Mouse (Mus musculus): ENCODE data around the gene Erfe. TPM values are rescaled to one million over a fixed set of nuclear protein-coding genes. Genes with fewer than 3 reads are reported as not detected.

The Erfe gene
- polyA plus RNA-seq, 1 experiment, result 2.2 TPM

- no peak for TF ChIP-seq GATA1 (IDR thresholded peaks at IDR 0.05; ENCODE audit: low read length)
Observed at GRCm38 (mm10) chr1:91362113-91362512, 4.1 kb upstream of the Erfe start.

DNA sequence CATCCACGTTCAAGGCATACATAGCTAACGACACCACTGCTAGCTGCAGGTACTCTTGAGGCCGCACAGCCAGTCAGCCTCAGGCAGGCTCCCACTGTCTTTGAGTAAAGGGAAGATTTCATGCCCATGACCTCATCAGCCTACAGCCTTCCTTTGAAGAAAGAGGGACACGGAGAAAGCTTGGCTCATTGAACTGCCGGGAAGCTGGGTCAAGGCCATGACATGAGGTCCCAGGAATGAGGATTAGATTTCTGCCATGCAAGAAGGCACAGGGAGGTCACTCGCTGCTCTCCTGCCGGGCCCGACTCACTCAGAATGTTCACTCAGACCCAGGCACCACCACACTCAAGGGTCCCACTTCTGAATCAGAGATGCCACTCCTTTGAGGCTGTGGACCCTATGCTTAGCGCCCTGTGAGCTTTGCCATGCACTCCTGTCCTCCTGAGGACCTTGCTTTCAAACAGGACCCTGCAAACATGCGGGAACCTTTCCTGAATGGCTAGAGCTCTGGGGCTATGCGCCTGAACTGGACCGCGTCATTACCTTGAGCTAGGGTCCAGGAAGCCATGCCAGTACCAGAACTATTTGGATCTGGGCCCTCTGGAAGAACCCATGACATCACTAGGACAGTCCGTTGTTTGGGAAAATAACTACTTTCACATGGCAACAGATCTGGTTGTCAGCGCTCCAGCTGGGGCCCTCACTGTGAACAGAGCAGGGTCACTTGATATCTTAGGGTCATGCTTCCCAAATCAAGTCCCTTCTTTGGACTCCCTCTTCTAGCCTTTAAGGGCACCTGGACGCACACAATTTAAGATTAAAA is 1.2 kb upstream of the Erfe start:
- no peak for TF ChIP-seq GATA1 (IDR thresholded peaks at IDR 0.05; ENCODE audit: low read length)

GRCm38 (mm10) chr1:91365816-91366214 is 415 bp upstream of the Erfe start:
- TF ChIP-seq GATA1 (IDR thresholded peaks at IDR 0.05; ENCODE audit: low read length), result no peak

DNA sequence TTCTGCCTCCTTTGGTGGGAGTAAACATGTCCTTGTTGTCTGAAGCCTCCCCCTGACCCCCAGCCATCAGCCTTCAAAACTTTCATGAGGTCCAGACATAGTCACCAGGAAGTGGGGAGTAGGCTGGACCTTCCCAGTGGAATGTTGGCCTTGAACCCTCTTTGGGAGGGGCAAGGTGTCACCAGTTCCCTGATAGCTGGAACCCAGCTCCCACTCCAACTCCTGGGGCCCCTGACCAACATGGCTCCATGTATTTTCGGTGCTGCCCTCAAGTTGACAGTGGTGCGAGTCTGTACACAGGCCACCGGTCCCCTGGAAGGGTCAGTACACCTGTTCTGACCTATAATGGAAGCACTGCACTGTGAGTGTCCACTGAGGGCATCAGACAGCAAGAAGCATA is 1.1 kb downstream of the Erfe start:
- TF ChIP-seq GATA1 (IDR thresholded peaks at IDR 0.05; ENCODE audit: low read length), result no peak

GRCm38 (mm10) chr1:91369408-91369807 is 3.2 kb downstream of the Erfe start:
- no peak for TF ChIP-seq GATA1 (IDR thresholded peaks at IDR 0.05; ENCODE audit: low read length)

GRCm38 (mm10) chr1:91370055-91370454 is 3.8 kb downstream of the Erfe start:
- no peak for TF ChIP-seq GATA1 (IDR thresholded peaks at IDR 0.05; ENCODE audit: low read length)

DNA sequence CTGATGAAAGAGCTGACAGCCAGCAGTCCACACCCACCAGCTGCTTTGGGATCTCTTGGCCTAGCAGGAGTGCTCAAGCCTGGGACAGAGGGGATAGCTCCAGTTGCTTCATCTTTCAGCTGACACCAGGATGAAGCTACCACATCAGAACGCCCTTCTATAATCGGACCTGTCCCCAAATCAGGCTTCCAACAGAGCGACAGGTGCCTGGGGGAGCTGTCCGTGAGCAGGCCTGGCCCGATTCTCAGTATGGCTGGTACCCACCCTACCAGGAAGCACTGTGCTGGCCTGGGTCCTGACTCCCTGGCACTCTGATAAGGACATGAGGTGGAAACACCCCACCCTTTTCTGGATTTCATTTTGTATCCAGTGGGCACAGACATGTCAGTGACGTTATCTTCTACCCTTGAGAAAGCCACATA is 7.2 kb downstream of the Erfe start:
- TF ChIP-seq GATA1 (IDR thresholded peaks at IDR 0.05; ENCODE audit: low read length), result no peak

DNA sequence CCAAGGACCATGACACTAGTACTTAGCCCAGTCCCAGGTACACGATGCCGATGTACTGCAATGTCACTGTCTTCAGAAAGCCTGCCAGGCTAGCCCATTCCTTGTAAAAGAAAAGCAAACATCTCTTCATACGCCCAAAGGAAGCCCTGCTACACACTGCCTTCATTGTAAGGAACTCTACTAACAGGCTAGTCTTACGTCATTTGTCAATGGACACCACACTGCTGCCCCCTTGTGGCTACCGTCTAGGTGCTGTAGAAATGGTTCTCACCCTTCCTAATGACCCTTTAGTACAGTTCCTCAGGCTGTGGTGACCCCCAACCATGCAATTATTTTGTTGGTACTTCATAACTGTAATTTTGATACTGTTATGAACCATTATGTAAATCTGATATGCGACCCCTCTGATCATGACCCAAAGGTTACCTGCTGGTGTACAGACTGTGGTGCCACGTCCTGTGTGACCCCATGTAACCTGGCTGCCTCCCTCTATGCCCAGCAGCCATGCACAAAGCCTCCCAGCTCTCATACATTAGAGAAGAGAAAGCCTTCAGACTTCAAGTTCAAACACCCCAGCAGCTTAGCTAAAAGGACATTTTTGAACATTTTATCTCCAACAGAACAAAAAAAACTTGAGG is 14.3 kb downstream of the Erfe start:
- TF ChIP-seq GATA1 (IDR thresholded peaks at IDR 0.05; ENCODE audit: low read length), result no peak

- no peak for TF ChIP-seq GATA1 (IDR thresholded peaks at IDR 0.05; ENCODE audit: low read length)
Observed at GRCm38 (mm10) chr1:91381091-91381471, 14.9 kb downstream of the Erfe start.

DNA sequence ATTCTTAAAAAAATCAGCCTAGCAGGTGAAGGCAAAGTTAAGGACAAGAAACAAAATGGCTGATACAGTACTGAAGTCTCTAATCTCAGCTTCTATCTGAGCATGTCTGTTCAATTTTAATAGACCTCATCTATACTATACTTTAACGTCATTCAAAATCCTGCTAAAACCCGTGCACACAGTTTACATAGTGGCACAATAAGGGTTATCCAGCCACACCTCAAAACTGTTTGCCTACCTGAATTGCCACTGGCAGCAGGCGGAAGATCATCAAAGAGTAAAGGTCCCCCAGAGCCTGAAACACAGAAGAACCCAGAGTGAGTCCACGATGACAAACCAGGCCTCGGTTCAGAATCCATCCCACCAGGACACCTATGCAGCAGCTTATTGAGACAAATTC is 24.1 kb downstream of the Erfe start:
- TF ChIP-seq GATA1 (IDR thresholded peaks at IDR 0.05; ENCODE audit: low read length), result no peak

- TF ChIP-seq GATA1 (IDR thresholded peaks at IDR 0.05; ENCODE audit: low read length), result no peak
Observed at GRCm38 (mm10) chr1:91397927-91398259, 31.7 kb downstream of the Erfe start.

GRCm38 (mm10) chr1:91398260-91399062 is 32.2 kb downstream of the Erfe start, which contains the start of gene Ilkap:
Gene Ilkap, minus strand, starts transcription at chr1:91398815.
- no peak for TF ChIP-seq GATA1 (IDR thresholded peaks at IDR 0.05; ENCODE audit: low read length)

DNA sequence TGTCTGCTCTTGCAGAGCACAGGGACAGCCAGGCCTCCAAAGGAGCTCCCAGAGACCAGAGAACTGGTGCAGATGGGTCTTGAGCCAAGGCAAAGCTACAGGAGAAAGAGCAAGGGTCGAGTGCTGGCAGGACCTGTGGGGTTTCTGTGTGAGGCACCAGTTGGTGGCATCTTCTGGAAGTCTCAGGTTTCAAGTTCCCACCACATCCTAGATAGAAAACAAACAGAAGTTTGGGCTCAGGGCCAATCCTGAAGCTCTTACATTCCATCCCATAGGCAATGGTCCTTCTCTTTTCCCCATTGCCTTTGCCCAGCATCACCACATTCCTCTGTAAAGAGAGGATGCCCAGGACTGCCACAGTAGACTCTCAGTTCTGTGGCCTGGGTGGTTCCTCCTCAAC is 38.7 kb downstream of the Erfe start:
- no peak for TF ChIP-seq GATA1 (IDR thresholded peaks at IDR 0.05; ENCODE audit: low read length)

DNA sequence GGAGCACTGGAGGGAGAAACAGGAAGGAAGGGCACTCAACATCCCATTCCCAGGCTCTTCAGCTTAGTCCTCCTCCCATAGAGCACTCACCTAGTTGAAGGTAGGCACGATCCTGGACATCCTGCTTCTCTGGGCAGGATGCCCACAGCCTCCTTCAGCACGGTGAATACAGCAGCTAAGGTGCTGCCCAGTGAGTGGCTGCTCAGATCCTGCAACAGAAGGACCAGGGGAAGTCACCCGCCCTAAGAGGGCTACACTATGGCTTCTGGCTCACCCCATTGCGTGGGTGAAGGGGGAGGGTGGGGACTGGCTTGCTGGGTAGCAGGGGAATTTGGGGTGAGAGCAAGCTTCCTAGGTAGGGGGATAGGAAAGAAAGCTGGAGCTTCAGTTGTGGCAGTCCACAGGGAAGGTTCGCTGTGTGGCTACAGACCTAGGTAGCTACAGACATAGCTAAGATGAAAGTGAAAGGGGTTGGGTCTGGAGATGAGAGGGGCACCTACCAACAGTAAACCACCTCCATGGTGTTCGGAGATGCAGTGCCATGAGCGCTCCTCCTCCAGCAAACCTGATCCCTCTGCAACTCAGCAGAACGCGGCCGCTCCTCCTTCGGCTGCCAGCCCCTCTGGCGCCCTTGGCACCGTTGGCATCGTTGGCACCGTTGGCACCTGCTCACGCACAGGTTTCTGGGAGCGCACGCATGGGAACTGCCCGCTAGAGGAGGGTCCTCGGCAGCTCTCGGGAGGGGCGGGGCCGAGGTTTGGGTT is 39.4 kb downstream of the Erfe start:
- TF ChIP-seq GATA1 (IDR thresholded peaks at IDR 0.05; ENCODE audit: low read length), result no peak

DNA sequence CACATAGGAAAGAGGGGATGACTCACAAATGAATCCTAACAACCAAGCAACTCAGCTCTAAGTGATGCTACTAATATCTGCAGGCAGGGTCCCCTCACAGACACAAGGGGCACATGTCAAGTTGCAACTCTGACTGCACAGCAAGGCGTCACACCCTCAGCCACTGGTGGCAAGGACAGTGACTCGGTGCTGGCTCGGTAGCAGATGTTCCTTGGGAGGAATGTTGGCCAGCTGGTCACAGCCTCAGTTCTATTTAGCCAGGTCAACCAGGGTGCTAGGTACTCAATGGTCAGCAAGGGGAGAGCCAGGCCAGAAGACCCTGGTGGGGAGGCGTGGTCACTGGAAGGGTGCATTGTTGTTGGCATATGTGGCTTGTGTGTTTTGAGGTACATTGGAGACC is 41.6 kb downstream of the Erfe start:
- no peak for TF ChIP-seq GATA1 (IDR thresholded peaks at IDR 0.05; ENCODE audit: low read length)

All from G1E-ER4 (cell line).